Mouse (Mus musculus): Measurements from ENCODE around the gene Acsm3.
"Not testable (repeated sequence)": the region's sequence is repeated elsewhere in the genome, so short reads cannot be mapped to it uniquely, and the experiment has no call there.

Acsm3 gene

GRCm38 (mm10) chr7:119760527-119760951 lies at the start of gene Acsm3:
Gene Acsm3, plus strand, starts transcription at chr7:119760923.
- DNase-seq (ENCODE audit: inconsistent ontology term), result no peak

GRCm38 (mm10) chr7:119714111-119714510 lies 46.6 kb upstream of the Acsm3 start:
- DNase-seq (ENCODE audit: inconsistent ontology term), result no peak

DNA sequence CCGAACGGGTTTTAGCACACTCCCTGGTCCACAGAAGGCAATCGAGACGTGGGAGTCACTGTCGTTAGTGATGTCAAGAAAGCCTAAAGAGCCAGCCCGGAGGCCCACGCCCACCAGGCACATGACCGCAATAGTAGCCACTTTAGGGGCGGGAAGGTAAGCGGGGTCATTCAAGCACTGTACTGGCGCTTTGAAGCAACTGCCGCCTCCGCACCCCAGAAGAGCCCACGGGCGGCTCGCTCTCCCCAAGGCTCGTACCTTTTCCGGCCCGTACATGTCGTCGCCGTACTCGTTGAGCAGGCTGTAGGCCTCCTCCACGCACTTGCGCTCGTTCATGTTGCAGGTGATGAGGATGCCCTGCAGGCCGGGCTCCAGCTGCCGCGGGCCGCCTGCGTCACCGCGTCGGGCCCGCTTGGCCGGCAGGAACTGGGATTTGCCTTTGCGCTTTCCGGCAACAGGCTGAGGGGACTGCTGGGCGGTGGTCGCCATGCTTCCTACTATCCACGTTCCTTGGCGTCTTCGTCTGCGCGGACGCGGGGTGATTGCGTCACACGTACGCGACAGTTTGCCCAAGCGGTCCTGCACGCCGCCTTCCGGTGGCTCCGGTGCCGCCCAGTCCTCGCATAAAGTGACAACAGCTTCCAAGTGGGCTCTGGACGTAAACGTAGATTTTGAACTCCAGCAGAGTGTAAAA lies 40.3 kb upstream of the Acsm3 start, which contains the start of gene Thumpd1:
Gene Thumpd1 (minus strand): TSS at position 546 of the 694 bp plus-strand sequence.
- peak; percentile 89 for DNase-seq (ENCODE audit: inconsistent ontology term)

DNA sequence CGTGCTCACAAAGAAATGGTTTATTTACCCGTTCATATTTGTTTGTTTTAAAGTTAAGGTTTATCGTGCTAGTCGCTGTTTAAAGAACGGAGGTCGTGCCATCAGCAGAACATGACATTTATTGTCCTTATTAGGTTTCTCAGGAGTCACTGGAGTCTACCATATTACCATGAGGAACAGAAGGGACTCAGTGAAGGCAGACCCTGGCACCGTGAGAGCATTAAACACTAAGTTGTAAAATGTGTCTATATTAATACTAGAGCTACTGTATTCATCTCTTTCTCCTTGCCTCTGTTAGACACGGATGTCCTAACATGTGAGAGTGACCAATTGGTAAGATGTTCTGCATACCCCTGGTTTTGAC lies 39.8 kb upstream of the Acsm3 start:
- DNase-seq (ENCODE audit: inconsistent ontology term), result no peak

DNA sequence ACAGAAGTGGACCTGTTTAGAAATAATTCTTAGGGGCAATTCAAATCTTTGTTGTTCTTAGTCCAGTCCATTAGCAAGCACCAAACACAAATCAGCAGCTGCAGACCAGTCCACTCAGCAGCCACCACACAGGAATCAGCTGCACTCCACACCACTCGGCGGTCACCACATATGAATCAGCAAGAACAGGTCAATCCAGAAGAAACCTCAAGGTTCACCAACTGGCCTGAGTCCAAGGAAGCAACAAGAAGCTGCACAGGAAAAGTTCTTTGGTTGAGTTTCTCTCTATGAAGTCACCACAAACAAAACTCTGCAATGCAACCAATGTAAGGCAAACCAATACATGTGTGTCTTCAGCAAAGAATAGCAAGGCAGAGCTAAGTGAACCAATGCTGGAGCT lies 33.1 kb upstream of the Acsm3 start:
- no peak for DNase-seq (ENCODE audit: inconsistent ontology term)

- DNase-seq (ENCODE audit: inconsistent ontology term), result not testable (repeated sequence)
Measured at GRCm38 (mm10) chr7:119731262-119731661, 29.5 kb upstream of the Acsm3 start.

- no peak for DNase-seq (ENCODE audit: inconsistent ontology term)
Measured at GRCm38 (mm10) chr7:119738877-119739276, 21.8 kb upstream of the Acsm3 start.

GRCm38 (mm10) chr7:119739798-119740468 lies 20.8 kb upstream of the Acsm3 start:
- DNase-seq (ENCODE audit: inconsistent ontology term), result not testable (repeated sequence)

DNA sequence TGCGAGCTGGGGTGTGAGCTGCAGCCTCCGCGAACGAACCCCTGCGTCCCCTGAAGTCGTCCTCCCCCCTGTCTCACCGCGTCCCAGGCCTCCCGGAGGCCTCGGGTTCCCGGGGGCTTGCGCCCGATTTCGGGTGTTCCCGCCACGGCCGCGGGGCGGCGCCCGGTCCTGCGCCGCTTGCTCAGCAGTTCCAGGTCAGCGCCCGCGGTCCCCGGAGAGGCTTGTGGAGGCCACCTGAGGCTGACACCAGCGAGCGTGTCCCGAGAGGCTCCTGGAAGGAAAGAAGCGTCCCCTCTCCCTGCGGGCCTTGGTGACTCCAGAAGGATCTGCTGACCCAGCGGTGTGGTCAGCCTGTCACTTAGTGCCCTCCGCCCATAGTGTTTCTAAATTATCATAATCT lies 16.4 kb upstream of the Acsm3 start:
- DNase-seq (ENCODE audit: inconsistent ontology term), result peak; percentile 17

GRCm38 (mm10) chr7:119745869-119746268 lies 14.9 kb upstream of the Acsm3 start:
- peak; percentile 19 for DNase-seq (ENCODE audit: inconsistent ontology term)

DNA sequence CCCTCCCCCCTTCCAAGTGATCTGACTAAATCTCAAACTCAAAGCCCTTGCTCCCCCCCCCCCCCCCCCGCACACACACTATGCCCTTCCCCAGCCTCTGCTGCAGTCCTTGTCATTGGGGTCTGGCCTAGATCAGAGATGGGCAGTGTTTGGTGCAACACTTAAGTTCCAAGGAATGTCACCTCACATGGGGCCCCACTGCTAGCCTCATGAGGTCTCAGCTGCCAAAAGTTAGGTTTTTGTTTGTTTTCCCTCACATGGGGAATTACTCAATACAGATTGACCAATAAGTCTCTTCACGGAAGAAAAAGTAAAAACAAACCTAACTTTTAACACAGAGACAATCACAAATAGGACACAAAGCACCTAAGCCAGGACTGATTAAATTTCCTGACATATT lies 12.0 kb upstream of the Acsm3 start:
- no peak for DNase-seq (ENCODE audit: inconsistent ontology term)

DNA sequence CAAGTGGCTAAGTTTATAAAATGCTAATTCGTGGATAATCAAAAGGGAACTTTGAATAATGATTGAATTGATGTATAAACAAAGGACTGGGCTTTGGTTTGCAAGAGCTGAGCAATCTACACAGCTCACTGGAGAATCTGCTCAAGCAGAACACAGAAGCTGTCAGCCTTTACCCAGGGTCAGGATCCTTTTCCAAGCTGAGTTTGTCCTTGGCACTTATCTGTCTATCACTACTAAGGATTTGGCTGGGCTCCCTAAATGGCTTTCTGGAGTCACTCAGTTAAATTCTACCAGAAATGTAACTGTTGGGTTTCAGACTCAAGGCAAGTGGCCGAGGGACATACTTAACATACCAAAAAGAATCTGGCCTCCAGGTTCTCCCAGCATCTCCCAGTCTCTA lies 10.8 kb upstream of the Acsm3 start:
- peak; percentile 43 for DNase-seq (ENCODE audit: inconsistent ontology term)

DNA sequence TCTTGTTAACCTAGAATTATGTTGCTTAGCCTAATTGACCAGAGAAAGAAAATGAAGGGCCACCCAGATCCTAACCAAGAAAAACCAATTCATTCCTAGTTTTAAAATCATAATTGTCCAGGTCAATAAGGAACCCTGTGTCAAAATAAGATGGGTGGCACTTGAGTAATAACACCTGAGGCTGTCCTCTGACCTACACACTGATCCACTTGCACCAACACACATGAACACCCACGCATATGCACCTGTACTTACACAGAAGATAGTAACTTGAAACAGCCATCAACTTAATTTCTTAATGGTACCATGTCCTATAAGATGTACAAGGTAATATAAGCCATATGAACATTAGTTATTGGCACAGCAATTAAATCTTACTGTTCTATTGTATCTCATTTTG lies 7.0 kb upstream of the Acsm3 start:
- no peak for DNase-seq (ENCODE audit: inconsistent ontology term)

- no peak for DNase-seq (ENCODE audit: inconsistent ontology term)
Measured at GRCm38 (mm10) chr7:119762166-119762697, 1.5 kb downstream of the Acsm3 start.

DNA sequence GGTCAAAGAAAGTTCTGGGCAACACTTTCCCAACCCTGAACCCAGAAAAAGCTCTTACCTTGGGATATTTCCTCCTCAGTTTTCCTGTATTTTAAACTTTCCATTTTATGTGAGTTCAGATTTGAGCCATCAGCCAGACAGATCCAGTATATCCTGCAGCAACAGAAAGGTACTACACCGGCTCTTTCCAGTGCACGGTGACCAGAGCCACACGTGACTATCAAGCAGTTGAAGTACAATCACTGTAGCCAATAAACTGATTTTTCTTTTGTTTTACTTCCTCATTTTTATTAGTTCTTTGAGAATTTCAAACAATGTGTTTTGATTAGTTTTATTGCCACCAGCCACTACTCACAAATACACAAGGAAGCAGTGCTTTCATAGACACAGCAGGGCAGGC lies 3.7 kb downstream of the Acsm3 start:
- no peak for DNase-seq (ENCODE audit: inconsistent ontology term)

GRCm38 (mm10) chr7:119766996-119767395 lies 6.3 kb downstream of the Acsm3 start:
- no peak for DNase-seq (ENCODE audit: inconsistent ontology term)

- DNase-seq (ENCODE audit: inconsistent ontology term), result no peak
Measured at GRCm38 (mm10) chr7:119769895-119770294, 9.2 kb downstream of the Acsm3 start.

DNA sequence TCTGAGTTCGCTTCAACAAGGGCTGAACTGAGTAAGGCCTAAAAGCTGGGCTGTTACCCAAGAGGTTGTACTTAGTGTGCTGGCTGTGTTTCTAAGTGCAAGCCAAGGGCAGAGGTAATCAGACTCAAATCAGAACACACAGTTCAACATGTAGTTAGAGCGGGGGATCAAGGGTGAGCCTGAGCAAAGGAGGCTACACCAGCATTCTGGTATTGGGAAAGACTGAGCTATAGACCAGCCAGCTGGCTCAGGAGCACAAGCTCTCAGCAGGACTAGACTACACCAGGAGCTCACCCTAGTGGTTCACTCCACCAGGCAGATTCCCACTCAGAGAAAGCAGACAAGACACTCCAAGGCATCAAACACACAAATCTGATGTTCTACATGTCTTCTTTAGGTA lies 22.7 kb downstream of the Acsm3 start:
- no peak for DNase-seq (ENCODE audit: inconsistent ontology term)

- DNase-seq (ENCODE audit: inconsistent ontology term), result no peak
Measured at GRCm38 (mm10) chr7:119784908-119785307, 24.2 kb downstream of the Acsm3 start.

- no peak for DNase-seq (ENCODE audit: inconsistent ontology term)
Measured at GRCm38 (mm10) chr7:119789024-119789423, 28.3 kb downstream of the Acsm3 start.

- peak; percentile 96 for DNase-seq (ENCODE audit: inconsistent ontology term)
Measured at GRCm38 (mm10) chr7:119793586-119794250, 33.0 kb downstream of the Acsm3 start, which contains the start of the genes Rexo5 and Eri2. Gene Rexo5, plus strand, starts transcription at chr7:119794006. Gene Eri2, minus strand, starts transcription at chr7:119794058.

DNA sequence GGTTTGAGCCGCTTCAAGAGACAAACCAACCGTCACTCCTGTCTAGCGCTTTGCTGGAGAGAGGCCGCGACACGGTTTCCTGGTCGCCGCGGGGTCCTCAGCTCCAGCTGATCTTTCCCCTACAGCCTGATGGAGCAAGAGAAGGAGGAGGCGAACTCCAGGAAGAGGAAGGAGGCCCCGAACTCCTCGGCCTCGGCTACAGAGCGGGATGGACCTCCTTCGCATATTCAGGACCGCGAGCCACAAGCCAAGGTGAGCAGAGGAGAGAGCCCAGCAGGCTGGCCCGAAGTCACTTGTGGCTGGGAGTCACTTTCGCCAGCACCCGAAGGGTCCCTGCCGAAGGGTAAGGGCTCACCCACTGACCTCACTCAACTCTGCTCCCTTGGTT lies 33.5 kb downstream of the Acsm3 start:
- DNase-seq (ENCODE audit: inconsistent ontology term), result no peak
